7 mouse cellular contexts compared by ENCODE assay signal in genomic region chr11:96784847-96785246, GRCm38 (mm10). TPM values are rescaled to one million over a fixed set of nuclear protein-coding genes. Genes with fewer than 3 reads are reported as not detected.
DNase-seq lines count a peak whose midpoint lies in the region; ATAC-seq and TF ChIP-seq lines count a peak whose summit lies in the region.
"Not testable (repeated sequence)": the region's sequence is repeated elsewhere in the genome, so short reads cannot be mapped to it uniquely, and the experiment has no call there.

No protein-coding gene starts in this region.

- not testable (repeated sequence) for ATAC-seq in intestine, embryonic 14.5 days (replicated peaks; ENCODE audit: low FRiP score, low TSS enrichment, low read depth)
- peak; percentile 60; the same call in 1 of the 2 replicates for ATAC-seq in monocyte, adult 5-6 weeks (replicated peaks; ENCODE audit: insufficient number of reproducible peaks, low FRiP score, low TSS enrichment, poor library complexity, severe bottlenecking)

- H3K9me3 ChIP-seq in intestine, embryonic 14.5 days (ENCODE audit: control insufficient read depth, low read length): not testable (repeated sequence)

- not testable (repeated sequence) for H3K27me3 ChIP-seq in intestine, embryonic 14.5 days (replicated peaks; ENCODE audit: control insufficient read depth, insufficient read depth, low read length); liver, adult 2 months (ENCODE audit: control insufficient read depth, insufficient read depth, low read length)

- peak; percentile 66 for DNase-seq in T-cell, adult 2 months (ENCODE audit: low spot score)
- peak; percentile 56 for DNase-seq in cerebellum, adult 8-10 months
- DNase-seq in frontal cortex, postnatal 25 days (ENCODE audit: low spot score in 2 of 2): peak; percentile 39 to 48
- peak; percentile 89 for DNase-seq in intestine, embryonic 14.5 days (ENCODE audit: low spot score)
- DNase-seq in liver, adult 2 months (ENCODE audit: extremely low read depth, low read depth, low spot score): peak; percentile 35
- peak; percentile 66 to 81 for DNase-seq in spleen, postnatal 14 days (ENCODE audit: low spot score in 2 of 2)

- not testable (repeated sequence) for H3K36me3 ChIP-seq in intestine, embryonic 14.5 days (ENCODE audit: control insufficient read depth, insufficient read depth, low read length); liver, adult 2 months (ENCODE audit: control insufficient read depth, insufficient read depth, low read length)

- not testable (repeated sequence) for H3K27ac ChIP-seq in intestine, embryonic 14.5 days (ENCODE audit: low read depth); liver, adult 2 months (replicated peaks; ENCODE audit: insufficient read depth, low read depth, low read length)

- WGBS in intestine, embryonic 14.5 days: 14% methylated on average over 7 of the region's 7 CpGs
- WGBS in liver, adult 2 months: 18% methylated on average over 7 of the region's 7 CpGs

- TF ChIP-seq POLR2A in liver, adult 2 months (IDR thresholded peaks at IDR 0.05; ENCODE audit: extremely low read depth, insufficient read depth, low read length): not testable (repeated sequence)

- not testable (repeated sequence) for H3K4me1 ChIP-seq in intestine, embryonic 14.5 days (replicated peaks; ENCODE audit: control insufficient read depth, insufficient read depth, low read length); liver, adult 2 months (ENCODE audit: control insufficient read depth, insufficient read depth, low read length)

- peak; percentile 71 for TF ChIP-seq CTCF in liver, adult 2 months (IDR thresholded peaks at IDR 0.05; ENCODE audit: low read depth, low read length)

- H3K9ac ChIP-seq in intestine, embryonic 14.5 days (ENCODE audit: low read length); liver, adult 2 months (ENCODE audit: low read depth, low read length): not testable (repeated sequence)

- not testable (repeated sequence) for H3K79me2 ChIP-seq in liver, adult 2 months (ENCODE audit: control insufficient read depth, insufficient read depth, low read length)

- not testable (repeated sequence) for H3K4me2 ChIP-seq in intestine, embryonic 14.5 days (ENCODE audit: low read length)

- H3K4me3 ChIP-seq in intestine, embryonic 14.5 days (ENCODE audit: low read depth, low read length); liver, adult 2 months (ENCODE audit: insufficient read depth, low read depth, low read length): not testable (repeated sequence)

RNA-seq across cellular contexts. Expression of gene Cbx1, which starts 4.1 kb away (rescaled TPM):
- polyA plus RNA-seq in intestine, embryonic 14.5 days (2014; fragmentation: Nextera tagmentation; extraction: Ambion mirVana): 87.8 and 101 TPM in 2 replicates
- total RNA-seq in liver, adult 2 months (2014; rRNA removed): 16.0 and 16.8 TPM in 2 replicates
- polyA plus RNA-seq in liver, adult 2 months (2012; rRNA removed): 9.2 and 9.7 TPM in 2 replicates
- 31.6 to 66.7 TPM (median 54.0 TPM) in 3 replicates for total RNA-seq in monocyte, adult 5-6 weeks (2017)

RNA-seq across cellular contexts. Expression of gene Snx11, which starts 7.5 kb away (rescaled TPM):
- 8.0 and 9.2 TPM in 2 replicates for polyA plus RNA-seq in intestine, embryonic 14.5 days (2014; fragmentation: Nextera tagmentation; extraction: Ambion mirVana)
- total RNA-seq in liver, adult 2 months (2014; rRNA removed): 6.3 and 7.5 TPM in 2 replicates
- 7.8 and 8.1 TPM in 2 replicates for polyA plus RNA-seq in liver, adult 2 months (2012; rRNA removed)
- 40.6 to 60.6 TPM (median 40.8 TPM) in 3 replicates for total RNA-seq in monocyte, adult 5-6 weeks (2017)

RNA-seq across cellular contexts. Expression of gene Nfe2l1, which starts 44.9 kb away (rescaled TPM):
- polyA plus RNA-seq in intestine, embryonic 14.5 days (2014; fragmentation: Nextera tagmentation; extraction: Ambion mirVana): 36.0 and 36.7 TPM in 2 replicates
- total RNA-seq in liver, adult 2 months (2014; rRNA removed): 41.3 and 45.0 TPM in 2 replicates
- polyA plus RNA-seq in liver, adult 2 months (2012; rRNA removed): 106 and 107 TPM in 2 replicates
- total RNA-seq in monocyte, adult 5-6 weeks (2017): 56.7 to 65.5 TPM (median 62.2 TPM) in 3 replicates

Comparison
In these comparisons a context has a peak if more than half of its experiments do, and no peak if none do; other contexts are left out.
1. DNase-seq: peak in every context shown above with its lines; median percentile 89 in intestine, embryonic 14.5 days; 74 in spleen, postnatal 14 days; 66 in T-cell, adult 2 months; 56 in cerebellum, adult 8-10 months; 44 in frontal cortex, postnatal 25 days; 35 in liver, adult 2 months.